Mouse (Mus musculus): ENCODE data around the gene Sirt4.

DNA sequence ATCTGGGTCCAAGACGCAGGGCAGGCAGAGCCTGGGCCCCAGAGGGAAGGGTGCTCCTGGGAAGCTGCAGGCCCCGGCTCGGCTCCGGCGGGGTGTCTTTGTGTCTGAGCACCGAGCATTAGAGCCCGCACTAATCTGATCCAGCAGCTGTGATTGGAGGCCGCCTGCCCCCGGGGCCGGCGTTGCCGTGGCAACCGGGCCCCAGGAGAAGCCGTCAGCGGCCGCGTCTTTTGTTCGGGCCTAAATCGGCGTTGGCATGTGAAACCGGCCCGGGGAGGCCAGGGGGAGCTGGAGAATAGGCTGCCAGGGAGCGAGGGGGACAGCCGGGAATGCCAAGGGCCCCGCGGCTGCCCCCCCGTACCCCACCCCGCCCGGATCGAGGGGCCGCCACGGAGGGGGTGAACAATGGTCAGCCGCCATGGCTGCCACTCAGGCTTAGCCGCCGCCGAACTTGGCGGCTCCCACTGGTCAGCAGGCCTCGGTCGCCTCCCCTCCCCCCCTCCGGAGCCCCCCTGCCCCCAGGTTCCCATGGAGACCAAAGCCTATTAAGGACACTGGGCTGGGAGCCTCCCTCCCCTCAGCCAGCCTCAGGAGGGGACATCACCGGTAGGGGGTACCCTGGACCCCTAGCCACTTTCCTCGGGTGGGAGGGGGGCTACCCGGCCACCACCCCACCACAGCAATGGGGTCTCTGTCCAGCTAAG lies 48.0 kb downstream of the Sirt4 start:
- TF ChIP-seq CTCF (IDR thresholded peaks at IDR 0.05; ENCODE audit: low read depth, low read length) (no peak), POLR2A (IDR thresholded peaks at IDR 0.05; ENCODE audit: extremely low read depth, insufficient read depth, low read length) (no peak)
